In the genomic region with DNA sequence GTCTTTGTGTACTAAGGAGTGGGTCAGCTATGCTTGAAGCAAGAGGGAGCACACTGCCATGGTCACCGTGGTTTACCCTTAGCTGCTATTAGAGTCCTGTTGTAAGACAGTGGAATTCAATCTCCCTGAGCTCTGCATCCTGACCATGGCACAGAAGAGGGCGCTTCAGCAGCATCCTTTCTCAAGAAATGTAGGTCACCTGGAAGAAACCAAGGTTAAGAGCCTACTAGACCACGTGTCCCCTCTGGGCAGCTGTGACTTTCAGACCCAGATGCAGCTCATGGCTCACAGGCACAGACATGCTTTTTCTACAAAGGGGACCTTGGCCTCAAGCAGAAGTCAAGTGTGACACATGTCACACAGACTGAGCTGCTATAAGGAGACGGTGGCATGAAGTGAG, we compare ENCODE assay signal across 13 mouse cellular contexts. TPM values are rescaled to one million over a fixed set of nuclear protein-coding genes. Genes with fewer than 3 reads are reported as not detected.
A peak's percentile ranks its signal among the peaks of the same experiment; 100 is the strongest.
DNase-seq lines count a peak whose midpoint lies in the region; TF ChIP-seq lines count a peak whose summit lies in the region.
"Had no signal": no experiment of that assay in that cellular context is flagged by ENCODE, and none has a peak within 500 bp of the region (broad histone marks: within the 10 kb centered on the region; RNA-seq: fewer than 3 reads in every experiment).

No protein-coding gene starts in this region.

- peak overlapping the region; percentile 97 for H3K27ac ChIP-seq in gastrocnemius, adult 2 months
- H3K27ac ChIP-seq in left cerebral cortex, adult 2 months: no peak overlapping the region
- H3K27ac ChIP-seq: embryonic facial prominence, embryonic 12.5 days; heart, embryonic 13.5 days; hindbrain, embryonic 13.5 days; limb, embryonic 15.5 days; midbrain, embryonic 12.5 days; neural tube, embryonic 13.5 days had no signal

- intact Hi-C loops in gastrocnemius, adult 2 months (cut with DNase I): loop anchor here (5.0 to 10.0 kb wide), 2 partner anchors 35 to 132 kb away; no protein-coding TSS in a partner anchor
- intact Hi-C loops in gastrocnemius, postnatal 36 days (cut with DNase I): loop anchor here (5.0 kb wide), 1 partner anchor 120 kb away; no protein-coding TSS in a partner anchor
- intact Hi-C loops in left cerebral cortex, adult 2 months (cut with DNase I): no loop called here
- intact Hi-C loops in left cerebral cortex, postnatal 14 days (cut with DNase I): no loop called here

- DNase-seq in gastrocnemius, adult 2 months: peak; percentile 71
- DNase-seq in gastrocnemius, postnatal 36 days: no peak
- DNase-seq in left cerebral cortex, adult 2 months (ENCODE audit: extremely low spot score in 1 of 2, low spot score in 2 of 2): no peak
- no peak for DNase-seq in left cerebral cortex, postnatal 14 days (ENCODE audit: low spot score in 2 of 2)
- DNase-seq in retina, adult 2 months (ENCODE audit: low read depth, low spot score): peak; percentile 59
- no peak for DNase-seq in spleen, postnatal 36 days (ENCODE audit: low spot score in 2 of 2)
- DNase-seq in urinary bladder, postnatal 14 days (ENCODE audit: low spot score): no peak

- H3K4me3 ChIP-seq in gastrocnemius, adult 2 months: peak overlapping the region; percentile 28; the same call in 1 of the 2 replicates
- H3K4me3 ChIP-seq in left cerebral cortex, adult 2 months: no peak overlapping the region
- H3K4me3 ChIP-seq: embryonic facial prominence, embryonic 12.5 days; heart, embryonic 13.5 days; hindbrain, embryonic 13.5 days; limb, embryonic 15.5 days; midbrain, embryonic 12.5 days; neural tube, embryonic 13.5 days had no signal

- TF ChIP-seq CTCF in gastrocnemius, adult 2 months (IDR thresholded peaks at IDR 0.05): peak; percentile 58
- peak; percentile 41 for TF ChIP-seq CTCF in left cerebral cortex, adult 2 months (IDR thresholded peaks at IDR 0.05)

RNA-seq across cellular contexts. Expression of a gene that starts 27.5 kb away (rescaled TPM):
- 100 to 1,000 TPM in 1 of 2 experiments, 10 to 100 TPM in 1; 86.7 to 120 TPM for total RNA-seq in gastrocnemius, adult 2 months (2021)
- 10 to 100 TPM; 90.6 to 95.7 TPM for total RNA-seq in gastrocnemius, postnatal 36 days (2021)
- 10 to 100 TPM; 62.4 to 69.4 TPM for total RNA-seq in left cerebral cortex, adult 2 months (2021)
- 10 to 100 TPM; 49.8 to 56.0 TPM for total RNA-seq in left cerebral cortex, postnatal 14 days (2021)

Comparison
In these comparisons a context has a peak if more than half of its experiments do, and no peak if none do; other contexts are left out.
1. DNase-seq: peak in gastrocnemius, adult 2 months (single experiment) and retina, adult 2 months (single experiment); none in gastrocnemius, postnatal 36 days (0 of 2), left cerebral cortex, adult 2 months (0 of 2), left cerebral cortex, postnatal 14 days (0 of 2), spleen, postnatal 36 days (0 of 2) and urinary bladder, postnatal 14 days (single experiment).
2. intact Hi-C loops: an anchor here in gastrocnemius, adult 2 months (5.0 to 10.0 kb wide) and gastrocnemius, postnatal 36 days (5.0 kb wide); none called in left cerebral cortex, adult 2 months and left cerebral cortex, postnatal 14 days.